Mouse (Mus musculus): Measurements from ENCODE around the gene Cyp4v3. TPM values are rescaled to one million over a fixed set of nuclear protein-coding genes. Genes with fewer than 3 reads are reported as not detected.
A peak's percentile ranks its signal among the peaks of the same experiment; 100 is the strongest.

Gene Cyp4v3
- polyA plus RNA-seq, 1 experiment from 2014 or later = 8.0 TPM

GRCm38 (mm10) chr8:45324151-45324550, 8.9 kb downstream of the Cyp4v3 start:
- Histone ChIP-seq H3K4me2 (ENCODE audit: low read depth, low read length) (no peak overlapping the region), H3K27me3 (ENCODE audit: insufficient read depth, low read length) (no peaks in the 10 kb centered on the region), H3K9ac (replicated peaks) (no peak overlapping the region), H3K4me1 (ENCODE audit: insufficient read depth) (0 out of 2 replicates have a peak, but pooled peaks cover 2% of the 10 kb centered on the region), H3K4me3 (ENCODE audit: low read depth, low read length) (no peak overlapping the region), H3K9me3 (ENCODE audit: low read length) (no peaks in the 10 kb centered on the region), H3K27ac (ENCODE audit: low read depth) (no peak overlapping the region), H3K36me3 (replicated peaks; ENCODE audit: insufficient read depth, low read length) (no peaks in the 10 kb centered on the region)
- TF ChIP-seq EP300 (IDR thresholded peaks at IDR 0.05; ENCODE audit: low read depth) = no peak
- TF ChIP-seq CTCF (IDR thresholded peaks at IDR 0.05; ENCODE audit: low read depth) = no peak
- DNase-seq (no peak), ATAC-seq (no peak)
- WGBS (ENCODE audit: insufficient replicate concordance) = 51% methylated on average over 4 of the region's 4 CpGs

- Histone ChIP-seq H3K36me3 (replicated peaks; ENCODE audit: insufficient read depth, low read length) (no peaks in the 10 kb centered on the region), H3K27me3 (ENCODE audit: insufficient read depth, low read length) (no peaks in the 10 kb centered on the region), H3K27ac (ENCODE audit: low read depth) (no peak overlapping the region), H3K4me1 (ENCODE audit: insufficient read depth) (0 out of 2 replicates have a peak, but pooled peaks cover 2% of the 10 kb centered on the region), H3K9me3 (ENCODE audit: low read length) (no peaks in the 10 kb centered on the region), H3K4me2 (ENCODE audit: low read depth, low read length) (no peak overlapping the region), H3K9ac (replicated peaks) (no peak overlapping the region), H3K4me3 (ENCODE audit: low read depth, low read length) (no peak overlapping the region)
- no peak for ATAC-seq
- 67% methylated on average over 2 of the region's 2 CpGs for WGBS (ENCODE audit: insufficient replicate concordance)
- DNase-seq = no peak
- no peak for TF ChIP-seq CTCF (IDR thresholded peaks at IDR 0.05; ENCODE audit: low read depth)
- TF ChIP-seq EP300 (IDR thresholded peaks at IDR 0.05; ENCODE audit: low read depth) = no peak
Measured at GRCm38 (mm10) chr8:45321365-45321764, 11.7 kb downstream of the Cyp4v3 start.

- ATAC-seq = no peak
- Histone ChIP-seq H3K4me2 (ENCODE audit: low read depth, low read length) (no peak overlapping the region), H3K4me3 (ENCODE audit: low read depth, low read length) (no peak overlapping the region), H3K36me3 (replicated peaks; ENCODE audit: insufficient read depth, low read length) (no peaks in the 10 kb centered on the region), H3K9ac (replicated peaks) (no peak overlapping the region), H3K4me1 (ENCODE audit: insufficient read depth) (0 out of 2 replicates have a peak, but pooled peaks cover 2% of the 10 kb centered on the region), H3K9me3 (ENCODE audit: low read length) (no peaks in the 10 kb centered on the region), H3K27ac (ENCODE audit: low read depth) (no peak overlapping the region), H3K27me3 (ENCODE audit: insufficient read depth, low read length) (no peaks in the 10 kb centered on the region)
- 62% methylated on average over 1 of the region's 1 CpGs for WGBS (ENCODE audit: insufficient replicate concordance)
- TF ChIP-seq EP300 (IDR thresholded peaks at IDR 0.05; ENCODE audit: low read depth) (no peak), CTCF (IDR thresholded peaks at IDR 0.05; ENCODE audit: low read depth) (no peak)
- no peak for DNase-seq
Measured at GRCm38 (mm10) chr8:45320930-45321329, 12.1 kb downstream of the Cyp4v3 start.

- no peaks in the 10 kb centered on the region for H3K4me1 ChIP-seq (ENCODE audit: insufficient read depth)
- no peak for TF ChIP-seq CTCF (IDR thresholded peaks at IDR 0.05; ENCODE audit: low read depth)
- TF ChIP-seq EP300 (IDR thresholded peaks at IDR 0.05; ENCODE audit: low read depth) = no peak
- H3K4me2 ChIP-seq (ENCODE audit: low read depth, low read length) = no peak overlapping the region
- ATAC-seq (no peak), DNase-seq (no peak)
- H3K36me3 ChIP-seq (replicated peaks; ENCODE audit: insufficient read depth, low read length) = no peaks in the 10 kb centered on the region
- H3K27ac ChIP-seq (ENCODE audit: low read depth) = no peak overlapping the region
- no peaks in the 10 kb centered on the region for H3K27me3 ChIP-seq (ENCODE audit: insufficient read depth, low read length)
- H3K9me3 ChIP-seq (ENCODE audit: low read length) = no peaks in the 10 kb centered on the region
- 84% methylated on average over 4 of the region's 4 CpGs for WGBS (ENCODE audit: insufficient replicate concordance)
- H3K4me3 ChIP-seq (ENCODE audit: low read depth, low read length) = no peak overlapping the region
- H3K9ac ChIP-seq (replicated peaks) = no peak overlapping the region
Measured at GRCm38 (mm10) chr8:45310967-45311366, 22.0 kb downstream of the Cyp4v3 start.

- 83% methylated on average over 13 of the region's 13 CpGs for WGBS (ENCODE audit: insufficient replicate concordance)
- no peaks in the 10 kb centered on the region for H3K9me3 ChIP-seq (ENCODE audit: low read length)
- H3K9ac ChIP-seq (replicated peaks) = no peak within 1 kb of the TSS
- H3K4me3 ChIP-seq (ENCODE audit: low read depth, low read length) = no peak within 1 kb of the TSS
- H3K36me3 ChIP-seq (replicated peaks; ENCODE audit: insufficient read depth, low read length) = no peaks in the 10 kb centered on the region
- no peaks in the 10 kb centered on the region for H3K27me3 ChIP-seq (ENCODE audit: insufficient read depth, low read length)
- no peak for DNase-seq
- TF ChIP-seq CTCF (IDR thresholded peaks at IDR 0.05; ENCODE audit: low read depth) (no peak), EP300 (IDR thresholded peaks at IDR 0.05; ENCODE audit: low read depth) (no peak)
- ATAC-seq = no peak
- H3K27ac ChIP-seq (ENCODE audit: low read depth) = no peak within 1 kb of the TSS
- H3K4me1 ChIP-seq (ENCODE audit: insufficient read depth) = peaks cover 3% of the 10 kb centered on the region
- no peak within 1 kb of the TSS for H3K4me2 ChIP-seq (ENCODE audit: low read depth, low read length)
Measured at GRCm38 (mm10) chr8:45308366-45308765, 24.6 kb downstream of the Cyp4v3 start, which contains the start of gene Gm45753. Gm45753 (minus strand) TSS chr8:45308466.

GRCm38 (mm10) chr8:45305479-45305878, 27.5 kb downstream of the Cyp4v3 start:
- H3K36me3 ChIP-seq (replicated peaks; ENCODE audit: insufficient read depth, low read length) = no peaks in the 10 kb centered on the region
- no peak for DNase-seq
- no peak overlapping the region for H3K4me3 ChIP-seq (ENCODE audit: low read depth, low read length)
- WGBS (ENCODE audit: insufficient replicate concordance) = 77% methylated on average over 1 of the region's 1 CpGs
- ATAC-seq = peak; percentile 62
- H3K4me1 ChIP-seq (ENCODE audit: insufficient read depth) = peaks cover 3% of the 10 kb centered on the region
- H3K9ac ChIP-seq (replicated peaks) = no peak overlapping the region
- 0 out of 2 replicates have a peak overlapping the region, but pooled peaks have one; percentile 8 for H3K27ac ChIP-seq (ENCODE audit: low read depth)
- H3K9me3 ChIP-seq (ENCODE audit: low read length) = no peaks in the 10 kb centered on the region
- TF ChIP-seq EP300 (IDR thresholded peaks at IDR 0.05; ENCODE audit: low read depth) (no peak), CTCF (IDR thresholded peaks at IDR 0.05; ENCODE audit: low read depth) (no peak)
- no peaks in the 10 kb centered on the region for H3K27me3 ChIP-seq (ENCODE audit: insufficient read depth, low read length)
- H3K4me2 ChIP-seq (ENCODE audit: low read depth, low read length) = no peak overlapping the region

- Histone ChIP-seq H3K9ac (replicated peaks) (no peak overlapping the region), H3K9me3 (ENCODE audit: low read length) (no peaks in the 10 kb centered on the region), H3K4me2 (ENCODE audit: low read depth, low read length) (no peak overlapping the region), H3K4me1 (ENCODE audit: insufficient read depth) (peaks cover 3% of the 10 kb centered on the region), H3K27ac (ENCODE audit: low read depth) (no peak overlapping the region), H3K27me3 (ENCODE audit: insufficient read depth, low read length) (no peaks in the 10 kb centered on the region), H3K36me3 (replicated peaks; ENCODE audit: insufficient read depth, low read length) (no peaks in the 10 kb centered on the region), H3K4me3 (ENCODE audit: low read depth, low read length) (no peak overlapping the region)
- peak; percentile 72 for ATAC-seq
- 62% methylated on average over 3 of the region's 3 CpGs for WGBS (ENCODE audit: insufficient replicate concordance)
- no peak for TF ChIP-seq EP300 (IDR thresholded peaks at IDR 0.05; ENCODE audit: low read depth)
- TF ChIP-seq CTCF (IDR thresholded peaks at IDR 0.05; ENCODE audit: low read depth) = no peak
- DNase-seq = peak; percentile 22
Measured at GRCm38 (mm10) chr8:45304354-45304753, 28.7 kb downstream of the Cyp4v3 start.

Measured in liver, postnatal 0 days (tissue).